Mouse (Mus musculus) ES-E14 (cell line): ENCODE data around the gene Nacc2. TPM values are rescaled to one million over a fixed set of nuclear protein-coding genes. Genes with fewer than 3 reads are reported as not detected.

ENCODE experiments used
- DNase-seq: peaks from one replicate; pipeline ENCODE4 v3.0.0-alpha.2; 2013; ENCODE audit warnings: low read depth, low spot score
- H3K27ac ChIP-seq: 2 replicates; pipeline ENCODE4 v1.5.1; 2012; ENCODE audit warnings: low read depth, mild to moderate bottlenecking, low read length, moderate library complexity, mixed read lengths; ENCODE audit not compliant: poor library complexity, insufficient read depth, severe bottlenecking
- H3K36me3 ChIP-seq: 2 replicates; pipeline ENCODE4 v1.6.1; 2012; ENCODE audit warnings: mild to moderate bottlenecking, low read length, moderate library complexity, mixed read lengths; ENCODE audit not compliant: control insufficient read depth, poor library complexity, insufficient read depth, severe bottlenecking
- H3K4me1 ChIP-seq, 2 experiments: fragments of 150-350 bp in 1 of 2; sonication (generic) in 1 of 2; 2 replicates each; pipeline ENCODE4 v1.6.1; 2012; ENCODE audit warnings: low read length in 2 of 2, mild to moderate bottlenecking in 1 of 2, mixed read lengths in 1 of 2; ENCODE audit not compliant: control insufficient read depth in 2 of 2, insufficient read depth in 2 of 2, poor library complexity in 1 of 2
- H3K4me3 ChIP-seq, 2 experiments: fragments of 150-350 bp in 1 of 2; sonication (generic) in 1 of 2; 2 replicates each; pipeline ENCODE4 v1.5.1; 2012; ENCODE audit warnings: low read length in 2 of 2, low read depth in 1 of 2, mild to moderate bottlenecking in 1 of 2, mixed read lengths in 1 of 2; ENCODE audit not compliant: insufficient read depth in 1 of 2, poor library complexity in 1 of 2, severe bottlenecking in 1 of 2
- H3K9ac ChIP-seq: 2 replicates; pipeline ENCODE4 v1.6.1; 2012; ENCODE audit warnings: low read depth, mild to moderate bottlenecking, low read length, mixed read lengths; ENCODE audit not compliant: poor library complexity, insufficient read depth, severe bottlenecking
- H3K9me3 ChIP-seq: fragments of 150-350 bp; sonication (generic); 2 replicates; pipeline ENCODE4 v1.6.1; 2012; ENCODE audit warnings: low read depth, mild to moderate bottlenecking, low read length; ENCODE audit not compliant: control insufficient read depth, insufficient read depth
- CHD2 ChIP-seq: IDR thresholded peaks from 2 replicates; pipeline ENCODE4 v1.6.1; 2014; ENCODE audit warnings: mild to moderate bottlenecking, low read depth, low read length, inconsistent platforms
- HCFC1 ChIP-seq: IDR thresholded peaks from 2 replicates; pipeline ENCODE4 v1.6.1; 2012; ENCODE audit warnings: low read length, inconsistent platforms, borderline replicate concordance; ENCODE audit not compliant: insufficient read depth
- MAFK ChIP-seq: IDR thresholded peaks from 2 replicates; pipeline ENCODE4 v1.6.1; 2014; ENCODE audit warnings: mild to moderate bottlenecking, low read depth, low read length, inconsistent platforms; ENCODE audit not compliant: insufficient read depth
- ZC3H11A ChIP-seq: IDR thresholded peaks from 2 replicates; pipeline ENCODE4 v1.6.1; 2012; ENCODE audit warnings: low read depth, mild to moderate bottlenecking, inconsistent platforms, low read length, borderline replicate concordance
- ZNF384 ChIP-seq: IDR thresholded peaks from 2 replicates; pipeline ENCODE4 v1.6.1; 2012; ENCODE audit warnings: low read depth, low read length, inconsistent platforms
- in situ Hi-C, 2 experiments: fragments of 600-800 bp; cut with MboI; formaldehyde crosslinking; loops; one replicate each; pipeline ENCODE4 v1.15.1; 2025; ENCODE audit warnings: low sequenced_read_pairs in 2 of 2, inconsistent platforms in 1 of 2; ENCODE audit not compliant: unreplicated experiment in 2 of 2
- total RNA-seq: library from RNA; depleted of rRNA; stranded (reverse); fragments of 300-350 nt; gene quantifications from 2 replicates; pipeline ENCODE4 v1.2.3, GENCODE M21; 2012

Gene Nacc2
- total RNA-seq, 1 experiment: 4.8 TPM

- Histone ChIP-seq H3K9me3 (no peaks in the 10 kb centered on the region), H3K36me3 (no peaks in the 10 kb centered on the region), H3K9ac (peak overlapping the region; percentile 30; the same call in 1 of the 2 replicates), H3K27ac (0 out of 2 replicates have a peak overlapping the region, but pooled peaks have one; percentile 8), H3K4me3 (peak overlapping the region; percentile 71 to 75; a peak in 3 of 4 replicates), H3K4me1 (peaks cover 2% of the 10 kb centered on the region in 2 experiments; a peak in 1 of 4 replicates)
- DNase-seq: no peak
- in situ Hi-C loops: loop anchor here in 1 of 2 experiments (10.0 kb wide), 1 partner anchor 123 kb away; no protein-coding TSS in a partner anchor
- TF ChIP-seq ZC3H11A (no peak), MAFK (no peak), ZNF384 (no peak), CHD2 (no peak), HCFC1 (no peak)
These were observed 100.8 kb downstream of the Nacc2 start for GRCm38 (mm10) chr2:26022258-26022565.

DNA sequence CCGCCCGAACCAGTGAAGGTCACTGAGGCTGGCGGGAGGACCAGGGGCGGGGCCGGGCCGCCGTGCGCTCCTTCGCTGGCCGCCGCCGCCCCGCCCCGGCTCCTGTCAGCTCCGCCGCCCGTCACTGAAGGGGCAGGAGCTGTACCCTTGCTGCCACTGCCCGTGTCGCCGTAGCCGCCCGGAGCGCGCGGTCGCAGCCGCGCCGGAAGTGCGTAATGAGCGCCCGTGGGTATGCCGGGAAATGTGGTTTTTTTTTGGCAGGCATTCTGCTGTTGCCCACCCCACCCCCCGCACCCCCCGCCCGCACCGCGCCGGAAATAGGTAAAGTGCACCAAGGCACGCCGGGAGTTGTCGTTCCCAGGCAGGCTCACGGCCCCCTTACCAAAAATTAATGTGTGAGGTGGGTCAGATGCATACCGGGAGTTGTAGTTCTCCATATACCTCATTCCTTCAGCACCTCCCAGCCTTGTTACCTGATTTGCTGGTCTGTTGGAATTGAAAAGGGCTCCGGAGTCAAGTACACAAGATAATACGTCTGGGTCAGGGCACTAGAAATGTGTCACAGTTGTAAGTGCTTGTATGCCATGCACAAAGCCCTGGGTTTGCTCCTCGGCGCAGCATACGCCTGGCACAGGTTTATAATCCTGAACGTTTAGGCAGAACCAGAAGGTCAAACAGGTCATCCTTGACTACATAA lies 101.3 kb downstream of the Nacc2 start, which contains the start of gene Ubac1:
TSS of gene Ubac1 (minus strand) at position 187 of the 697 bp plus-strand sequence.
- peak within 1 kb of the TSS; percentile 72 for H3K9ac ChIP-seq
- H3K27ac ChIP-seq: peak within 1 kb of the TSS; percentile 22; the same call in 1 of the 2 replicates
- peak within 1 kb of the TSS; percentile 75 to 81 for H3K4me3 ChIP-seq
- peak; percentile 75 for DNase-seq
- TF ChIP-seq CHD2 (no peak), MAFK (no peak), ZNF384 (no peak), HCFC1 (peak; percentile 94), ZC3H11A (no peak)
- peaks cover 2% of the 10 kb centered on the region in 2 experiments; a peak in 1 of 4 replicates for H3K4me1 ChIP-seq
- H3K9me3 ChIP-seq: no peaks in the 10 kb centered on the region
- H3K36me3 ChIP-seq: no peaks in the 10 kb centered on the region
- in situ Hi-C loops: loop anchor here in 1 of 2 experiments (10.0 kb wide), 1 partner anchor 123 kb away; no protein-coding TSS in a partner anchor

GRCm38 (mm10) chr2:26020714-26021560 lies 102.1 kb downstream of the Nacc2 start:
- TF ChIP-seq ZC3H11A (no peak), MAFK (no peak), CHD2 (no peak), ZNF384 (no peak), HCFC1 (no peak)
- H3K4me3 ChIP-seq: peak overlapping the region; percentile 75 to 81
- no peak for DNase-seq
- peak overlapping the region; percentile 22; the same call in 1 of the 2 replicates for H3K27ac ChIP-seq
- peak overlapping the region; percentile 72 for H3K9ac ChIP-seq
- H3K36me3 ChIP-seq: no peaks in the 10 kb centered on the region
- peaks cover 2% of the 10 kb centered on the region in 2 experiments; a peak in 1 of 4 replicates for H3K4me1 ChIP-seq
- in situ Hi-C loops: loop anchor here in 1 of 2 experiments (10.0 kb wide), 1 partner anchor 124 kb away; no protein-coding TSS in a partner anchor
- no peaks in the 10 kb centered on the region for H3K9me3 ChIP-seq

DNA sequence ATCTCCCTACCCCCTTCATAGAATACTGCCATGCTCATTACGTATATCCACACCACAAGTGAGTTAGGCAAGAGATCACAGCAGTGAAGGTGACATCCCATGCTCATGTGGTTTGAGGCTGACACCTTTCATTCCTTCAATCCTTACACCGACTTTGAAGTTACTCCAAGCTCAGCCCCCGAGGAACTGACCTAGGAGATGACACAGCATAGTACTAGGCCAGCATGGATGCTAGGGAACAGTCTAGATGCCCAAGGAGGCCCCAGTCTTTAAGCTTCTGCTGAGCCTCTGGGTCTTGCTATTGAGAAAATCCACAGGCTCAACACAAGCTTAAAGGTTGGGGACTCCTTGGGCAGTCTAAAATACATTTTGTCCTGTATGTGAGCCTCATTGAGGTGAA lies 103.1 kb downstream of the Nacc2 start:
- Histone ChIP-seq H3K9ac (no peak overlapping the region), H3K9me3 (no peaks in the 10 kb centered on the region), H3K36me3 (peaks cover 4% of the 10 kb centered on the region; the same call in 1 of the 2 replicates), H3K4me1 (peaks cover 2% of the 10 kb centered on the region in 2 experiments; a peak in 1 of 4 replicates), H3K27ac (no peak overlapping the region), H3K4me3 (no peak overlapping the region)
- DNase-seq: no peak
- no peak for TF ChIP-seq HCFC1
- TF ChIP-seq ZC3H11A: no peak
- TF ChIP-seq CHD2: no peak
- no peak for TF ChIP-seq MAFK
- TF ChIP-seq ZNF384: no peak
- in situ Hi-C loops: loop anchor here in 1 of 2 experiments (10.0 kb wide), 1 partner anchor 125 kb away; no protein-coding TSS in a partner anchor
